Mouse (Mus musculus) intestine, postnatal 0 days (tissue): ENCODE results near the gene Pla2g4a. TPM values are rescaled to one million over a fixed set of nuclear protein-coding genes. Genes with fewer than 3 reads are reported as not detected.

Experiments
- ATAC-seq: fragments of 200-750 bp; cut with Nextera tagmentation; 2 replicates; pipeline ENCODE4 v1.8.0; 2017; ENCODE audit warnings: mild to moderate bottlenecking, moderate TSS enrichment, moderate library complexity
- H3K27ac ChIP-seq: fragments of 300-500 bp; sonication (generic); 2 replicates; pipeline ENCODE4 v1.5.1; 2014; ENCODE audit warnings: mild to moderate bottlenecking, low read depth, low read length, moderate library complexity
- H3K27me3 ChIP-seq: fragments of 300-500 bp; sonication (generic); replicated peaks from 2 replicates; pipeline ENCODE4 v1.6.1; 2014; ENCODE audit warnings: low read length, mixed read lengths; ENCODE audit not compliant: control insufficient read depth, insufficient read depth
- H3K36me3 ChIP-seq: fragments of 300-500 bp; sonication (generic); 2 replicates; pipeline ENCODE4 v1.6.1; 2014; ENCODE audit warnings: mild to moderate bottlenecking, moderate library complexity; ENCODE audit not compliant: control insufficient read depth, insufficient read depth
- H3K4me1 ChIP-seq: fragments of 300-500 bp; sonication (generic); replicated peaks from 2 replicates; pipeline ENCODE4 v1.6.1; 2014; ENCODE audit warnings: antibody characterized with exemption, low read length, mixed read lengths; ENCODE audit not compliant: control insufficient read depth, insufficient read depth
- H3K4me2 ChIP-seq: fragments of 300-500 bp; sonication (generic); replicated peaks from 2 replicates; pipeline ENCODE4 v1.6.1; 2014; ENCODE audit warnings: low read depth, mild to moderate bottlenecking, moderate library complexity
- H3K4me3 ChIP-seq: fragments of 300-500 bp; sonication (generic); 2 replicates; pipeline ENCODE4 v1.5.1; 2014; ENCODE audit warnings: low read depth, low read length
- H3K9ac ChIP-seq: fragments of 300-500 bp; sonication (generic); 2 replicates; pipeline ENCODE4 v1.6.1; 2014; ENCODE audit warnings: mild to moderate bottlenecking, low read depth, low read length
- H3K9me3 ChIP-seq: fragments of 300-500 bp; sonication (generic); 2 replicates; pipeline ENCODE4 v1.6.1; 2016; ENCODE audit warnings: mixed run types; ENCODE audit not compliant: control insufficient read depth
- CTCF ChIP-seq: sonication (generic); IDR thresholded peaks from 2 replicates; pipeline ENCODE4 v1.5.1; 2016; ENCODE audit warnings: low read depth, mild to moderate bottlenecking, control low read depth, antibody characterized with exemption, moderate library complexity
- WGBS: fragments of 180-500 bp; shearing (Covaris S2); extraction: QIAGEN DNeasy Blood & Tissue Kit; methylation state at CpG from one replicate; pipeline ENCODE4 v1.1.7; 2014; 5-methylcytosine and 5-hydroxymethylcytosine counted together
- polyA plus RNA-seq: library from polyadenylated mRNA; unstranded; fragments of >200 nt; fragmentation: Nextera tagmentation; extraction: Ambion mirVana; gene quantifications from 2 replicates; pipeline ENCODE4 v1.2.1, GENCODE M21; 2015

Gene Pla2g4a
- polyA plus RNA-seq, 1 experiment from 2014 or later = 20.1 TPM

DNA sequence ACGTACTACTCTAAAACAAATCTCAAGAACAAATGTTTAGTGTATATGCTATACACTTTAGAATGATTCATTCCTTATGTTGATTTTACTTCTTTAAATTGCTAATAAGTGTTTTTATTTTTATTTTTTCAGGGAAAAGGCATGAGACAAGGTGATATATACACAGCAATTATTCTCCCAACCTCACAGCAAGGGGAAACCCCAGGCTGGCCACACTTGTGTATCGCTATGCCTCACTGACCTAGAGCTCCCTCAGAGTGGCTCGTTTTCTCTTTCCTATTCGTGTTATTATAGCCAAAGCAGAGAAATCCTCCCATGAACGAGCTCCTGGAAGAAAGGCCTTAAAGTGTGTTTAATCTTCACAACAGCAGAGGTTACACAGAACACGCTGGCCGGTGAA is 106.2 kb downstream of the Pla2g4a start:
- H3K9ac ChIP-seq = no peak overlapping the region
- H3K4me1 ChIP-seq = no peaks in the 10 kb centered on the region
- no peaks in the 10 kb centered on the region for H3K27me3 ChIP-seq
- H3K4me2 ChIP-seq = no peak overlapping the region
- ATAC-seq = no peak
- H3K9me3 ChIP-seq = no peaks in the 10 kb centered on the region
- no peak for TF ChIP-seq CTCF
- H3K27ac ChIP-seq = no peak overlapping the region
- H3K36me3 ChIP-seq = 0 out of 2 replicates have a peak, but pooled peaks cover 4% of the 10 kb centered on the region
- WGBS = 63% methylated on average over 7 of the region's 7 CpGs
- H3K4me3 ChIP-seq = no peak overlapping the region

DNA sequence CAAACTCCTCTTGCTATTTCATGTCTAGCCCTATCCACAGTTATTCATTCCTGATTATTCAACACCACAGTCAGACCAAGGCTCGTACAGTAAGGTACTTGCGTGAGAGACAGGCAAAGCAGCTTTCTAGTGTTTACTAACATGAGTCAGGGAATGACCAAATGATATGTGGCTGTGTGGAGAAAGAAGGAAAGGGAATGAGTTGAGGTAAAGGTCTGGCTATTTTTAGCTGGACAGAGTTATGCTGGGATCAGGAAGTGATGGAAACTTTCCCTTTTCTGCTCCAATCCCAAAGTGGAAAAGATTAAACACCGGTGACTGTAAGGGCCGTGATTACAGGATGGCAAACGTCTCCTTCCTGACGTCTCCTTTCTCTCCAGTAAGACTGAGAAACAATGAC is 114.4 kb downstream of the Pla2g4a start:
- ATAC-seq = no peak
- WGBS = 49% methylated on average over 6 of the region's 6 CpGs
- TF ChIP-seq CTCF = no peak
- Histone ChIP-seq H3K4me2 (no peak overlapping the region), H3K27ac (no peak overlapping the region), H3K4me1 (no peaks in the 10 kb centered on the region), H3K27me3 (no peaks in the 10 kb centered on the region), H3K9me3 (no peaks in the 10 kb centered on the region), H3K4me3 (no peak overlapping the region), H3K9ac (no peak overlapping the region), H3K36me3 (0 out of 2 replicates have a peak, but pooled peaks cover 4% of the 10 kb centered on the region)

DNA sequence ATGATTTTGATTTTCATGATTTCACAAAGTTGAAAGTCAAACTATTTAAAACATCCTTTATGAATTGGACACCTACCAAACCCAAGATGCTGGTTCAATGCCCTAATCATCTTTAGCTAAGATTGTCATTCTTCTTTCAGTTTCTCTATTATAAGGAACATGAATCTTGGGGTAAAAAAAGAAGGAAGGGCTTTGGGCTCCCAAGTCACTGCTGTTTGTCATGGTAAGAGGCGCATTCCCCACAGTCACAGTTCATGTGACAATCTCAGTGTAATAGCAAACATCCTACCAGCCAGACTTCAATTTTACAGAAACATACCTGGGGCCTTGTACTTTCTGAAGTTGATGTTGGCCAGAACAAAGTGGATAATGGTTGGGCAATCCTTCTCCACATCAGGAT is 119.2 kb downstream of the Pla2g4a start:
- 93% methylated on average over 1 of the region's 1 CpGs for WGBS
- no peak for TF ChIP-seq CTCF
- Histone ChIP-seq H3K9ac (no peak overlapping the region), H3K4me1 (no peaks in the 10 kb centered on the region), H3K27me3 (no peaks in the 10 kb centered on the region), H3K36me3 (no peaks in the 10 kb centered on the region), H3K4me3 (no peak overlapping the region), H3K9me3 (no peaks in the 10 kb centered on the region), H3K4me2 (no peak overlapping the region), H3K27ac (no peak overlapping the region)
- ATAC-seq = no peak

DNA sequence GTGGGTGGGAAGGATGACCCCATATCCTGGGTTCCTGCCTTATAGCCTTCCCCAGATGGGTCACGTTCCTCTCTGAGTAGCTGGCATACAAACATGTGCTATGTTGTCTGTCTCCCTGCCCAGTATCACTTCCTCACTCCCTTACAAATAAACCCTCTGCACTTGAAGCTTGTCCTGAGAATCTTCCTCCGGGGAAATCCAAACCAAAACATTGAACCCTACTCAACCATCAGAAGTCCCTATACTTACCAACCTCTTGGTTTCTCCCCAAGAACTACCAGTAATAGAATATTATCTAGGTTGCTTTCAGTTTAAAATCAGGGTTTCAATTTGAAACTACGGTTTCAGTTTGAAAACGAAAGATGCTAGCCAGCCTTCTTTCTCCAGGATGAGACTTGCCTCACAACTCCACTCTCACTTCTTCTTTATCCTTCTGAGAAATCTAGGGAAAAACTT is 120.1 kb downstream of the Pla2g4a start:
- WGBS = 82% methylated on average over 4 of the region's 4 CpGs
- TF ChIP-seq CTCF = no peak

DNA sequence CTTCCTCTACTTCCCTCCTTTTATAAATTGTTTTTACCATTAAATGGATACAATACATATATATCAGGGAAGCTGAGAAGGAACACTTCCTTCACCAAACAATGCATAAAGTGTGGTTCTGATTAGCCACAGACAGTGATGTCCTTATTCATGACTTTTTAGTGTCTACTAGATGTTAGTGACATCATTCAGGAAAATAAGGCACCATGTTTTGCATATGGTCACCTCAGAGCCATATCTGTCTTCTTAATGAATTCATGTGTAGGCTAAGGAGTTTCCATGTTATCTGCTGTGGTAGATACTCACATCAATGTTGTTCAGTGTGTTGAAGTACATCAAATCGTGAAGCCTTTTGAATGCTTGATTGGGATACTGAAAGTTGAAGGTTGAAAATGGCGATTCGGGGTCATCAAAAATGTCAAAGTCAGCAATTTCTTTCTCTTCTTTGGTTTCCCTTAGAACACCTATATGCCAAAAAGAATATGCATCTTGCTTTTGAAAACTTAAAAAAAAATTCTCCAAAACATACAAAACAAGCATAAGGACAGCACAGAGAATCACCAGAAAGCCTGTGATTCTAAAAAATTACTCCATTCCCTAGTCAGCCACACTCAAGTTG is 120.7 kb downstream of the Pla2g4a start:
- Histone ChIP-seq H3K27ac (no peak overlapping the region), H3K9me3 (no peaks in the 10 kb centered on the region), H3K9ac (no peak overlapping the region), H3K4me3 (no peak overlapping the region), H3K36me3 (no peaks in the 10 kb centered on the region), H3K4me1 (no peaks in the 10 kb centered on the region), H3K27me3 (no peaks in the 10 kb centered on the region), H3K4me2 (no peak overlapping the region)
- WGBS = 90% methylated on average over 3 of the region's 3 CpGs
- no peak for TF ChIP-seq CTCF
- ATAC-seq = no peak

More for the DNA sequence above, 120.1 kb downstream of the Pla2g4a start:
- no peaks in the 10 kb centered on the region for H3K9me3 ChIP-seq
- H3K4me2 ChIP-seq = no peak overlapping the region
- no peak overlapping the region for H3K4me3 ChIP-seq
- ATAC-seq = no peak
- H3K27ac ChIP-seq = no peak overlapping the region
- no peak overlapping the region for H3K9ac ChIP-seq
- H3K4me1 ChIP-seq = no peaks in the 10 kb centered on the region
- H3K27me3 ChIP-seq = no peaks in the 10 kb centered on the region
- no peaks in the 10 kb centered on the region for H3K36me3 ChIP-seq

DNA sequence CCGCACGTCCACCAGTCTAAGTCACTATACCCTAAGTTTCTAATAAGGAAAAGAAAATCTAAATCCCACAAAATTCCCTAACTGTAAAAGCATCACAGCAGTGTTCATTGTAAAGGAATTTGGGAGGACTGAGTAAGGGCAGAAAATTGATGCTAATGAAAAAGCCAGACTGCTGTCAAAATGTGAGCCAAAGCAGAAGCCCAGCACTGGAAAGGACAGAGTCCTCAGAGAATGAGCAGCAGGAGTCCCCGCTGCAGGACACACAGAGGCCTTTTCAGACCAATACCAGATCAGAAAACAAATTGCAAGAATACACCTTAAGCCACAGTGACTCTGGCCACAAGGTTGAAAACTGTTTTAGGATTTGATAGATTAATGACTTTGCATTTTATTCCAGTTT is 124.6 kb downstream of the Pla2g4a start:
- no peaks in the 10 kb centered on the region for H3K36me3 ChIP-seq
- no peak for TF ChIP-seq CTCF
- no peaks in the 10 kb centered on the region for H3K27me3 ChIP-seq
- ATAC-seq = no peak
- no peaks in the 10 kb centered on the region for H3K4me1 ChIP-seq
- no peak overlapping the region for H3K27ac ChIP-seq
- H3K9me3 ChIP-seq = no peaks in the 10 kb centered on the region
- no peak overlapping the region for H3K4me3 ChIP-seq
- no peak overlapping the region for H3K4me2 ChIP-seq
- H3K9ac ChIP-seq = no peak overlapping the region
- 69% methylated on average over 3 of the region's 3 CpGs for WGBS
